Mouse (Mus musculus): ENCODE measurements at regions not wholly inside any gene's neighbourhood (a gene's known extent, or its start where the extent isn't known, plus 50 kb on each side); places are given as distances from the start of the nearest gene placed in this dataset.

DNA sequence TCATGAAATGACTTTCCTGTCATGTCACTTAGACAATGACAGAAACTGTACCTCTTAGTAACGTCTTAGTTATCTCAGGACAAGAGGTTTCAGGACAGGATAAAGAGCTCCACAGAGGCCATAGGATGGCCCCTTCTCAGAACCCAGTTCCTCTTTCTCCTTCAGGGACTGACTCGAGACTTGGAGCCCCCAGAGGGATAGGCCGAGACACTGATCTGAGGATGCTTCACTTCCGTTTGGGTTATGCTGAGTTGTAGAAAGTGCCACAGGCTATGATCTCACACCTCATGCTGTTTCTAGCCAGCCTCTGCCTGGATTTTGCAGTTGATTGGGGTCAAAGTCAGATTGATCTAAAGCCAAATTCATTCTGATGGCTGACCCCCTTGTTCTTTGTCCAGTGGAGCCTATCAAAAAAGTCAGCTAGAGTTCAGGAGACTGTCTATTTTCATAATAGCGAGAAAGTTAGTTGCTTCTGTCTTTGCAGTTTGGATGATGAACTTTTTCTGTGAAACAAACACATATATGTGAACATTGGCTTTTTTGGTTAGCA is 70.7 kb downstream of the Sult3a2 start:
- TF ChIP-seq CTCF (IDR thresholded peaks at IDR 0.05) (no peak), POLR2A (IDR thresholded peaks at IDR 0.05; ENCODE audit: insufficient read depth, low read depth, low read length) (no peak)
